Mouse (Mus musculus): ENCODE results near the gene Ctnna2. TPM values are rescaled to one million over a fixed set of nuclear protein-coding genes. Genes with fewer than 3 reads are reported as not detected.
A peak's percentile ranks its signal among the peaks of the same experiment; 100 is the strongest.

Gene Ctnna2
- total and polyA plus RNA-seq, 2 experiments from 2014 or later: 95.0 to 150 TPM

- ATAC-seq: peak; percentile 68
- DNase-seq (ENCODE audit: low spot score): peak; percentile 68
- H3K9ac ChIP-seq (replicated peaks; ENCODE audit: low read length): peak overlapping the region; percentile 61
- no peaks in the 10 kb centered on the region for H3K36me3 ChIP-seq (ENCODE audit: insufficient read depth, low read length)
- no peaks in the 10 kb centered on the region for H3K9me3 ChIP-seq (ENCODE audit: low read length)
- peak; percentile 48 for TF ChIP-seq CTCF (IDR thresholded peaks at IDR 0.05; ENCODE audit: low read depth)
- peak overlapping the region; percentile 65 for H3K4me3 ChIP-seq (ENCODE audit: low read length)
- H3K4me1 ChIP-seq (ENCODE audit: insufficient read depth, low read length): no peaks in the 10 kb centered on the region
- no peaks in the 10 kb centered on the region for H3K27me3 ChIP-seq (ENCODE audit: insufficient read depth, low read length)
- peak overlapping the region; percentile 81 for H3K27ac ChIP-seq
- under 1% methylated on average over 43 of the region's 43 CpGs for WGBS
- peak overlapping the region; percentile 87 for H3K4me2 ChIP-seq (ENCODE audit: low read depth, low read length)
Observed at GRCm38 (mm10) chr6:77243541-77244231, 735.8 kb downstream of the Ctnna2 start.

- Histone ChIP-seq H3K4me1 (ENCODE audit: insufficient read depth, low read length) (no peaks in the 10 kb centered on the region), H3K27ac (peak within 1 kb of the TSS; percentile 81), H3K9ac (replicated peaks; ENCODE audit: low read length) (peak within 1 kb of the TSS; percentile 61), H3K9me3 (ENCODE audit: low read length) (no peaks in the 10 kb centered on the region), H3K27me3 (ENCODE audit: insufficient read depth, low read length) (no peaks in the 10 kb centered on the region), H3K36me3 (ENCODE audit: insufficient read depth, low read length) (no peaks in the 10 kb centered on the region), H3K4me3 (ENCODE audit: low read length) (peak within 1 kb of the TSS; percentile 65), H3K4me2 (ENCODE audit: low read depth, low read length) (peak within 1 kb of the TSS; percentile 87)
- peak; percentile 55 for TF ChIP-seq CTCF (IDR thresholded peaks at IDR 0.05; ENCODE audit: low read depth)
- WGBS: under 1% methylated on average over 53 of the region's 53 CpGs
- ATAC-seq: peak; percentile 80
- peak; percentile 91 for DNase-seq (ENCODE audit: low spot score)
Observed at GRCm38 (mm10) chr6:77242601-77243406, 736.7 kb downstream of the Ctnna2 start, which contains the start of gene Lrrtm1. Gene Lrrtm1, plus strand, starts transcription at chr6:77242689.

GRCm38 (mm10) chr6:77240426-77240825 lies 739.1 kb downstream of the Ctnna2 start:
- Histone ChIP-seq H3K4me2 (ENCODE audit: low read depth, low read length) (no peak overlapping the region), H3K9me3 (ENCODE audit: low read length) (no peaks in the 10 kb centered on the region), H3K27ac (no peak overlapping the region), H3K4me1 (ENCODE audit: insufficient read depth, low read length) (no peaks in the 10 kb centered on the region), H3K36me3 (ENCODE audit: insufficient read depth, low read length) (no peaks in the 10 kb centered on the region), H3K4me3 (ENCODE audit: low read length) (no peak overlapping the region), H3K9ac (replicated peaks; ENCODE audit: low read length) (no peak overlapping the region), H3K27me3 (ENCODE audit: insufficient read depth, low read length) (no peaks in the 10 kb centered on the region)
- ATAC-seq: peak; percentile 67
- no peak for TF ChIP-seq CTCF (IDR thresholded peaks at IDR 0.05; ENCODE audit: low read depth)
- DNase-seq (ENCODE audit: low spot score): peak; percentile 76
- WGBS: 20% methylated on average over 1 of the region's 1 CpGs

- ATAC-seq: peak; percentile 95
- Histone ChIP-seq H3K27ac (no peak overlapping the region), H3K36me3 (ENCODE audit: insufficient read depth, low read length) (no peaks in the 10 kb centered on the region), H3K4me2 (ENCODE audit: low read depth, low read length) (peak overlapping the region; percentile 45), H3K4me1 (ENCODE audit: insufficient read depth, low read length) (peaks cover 5% of the 10 kb centered on the region; the same call in 1 of the 2 replicates), H3K9me3 (ENCODE audit: low read length) (no peaks in the 10 kb centered on the region), H3K9ac (replicated peaks; ENCODE audit: low read length) (no peak overlapping the region), H3K27me3 (ENCODE audit: insufficient read depth, low read length) (no peaks in the 10 kb centered on the region), H3K4me3 (ENCODE audit: low read length) (no peak overlapping the region)
- WGBS: 18% methylated on average over 16 of the region's 16 CpGs
- peak; percentile 75 for DNase-seq (ENCODE audit: low spot score)
- no peak for TF ChIP-seq CTCF (IDR thresholded peaks at IDR 0.05; ENCODE audit: low read depth)
Observed at GRCm38 (mm10) chr6:77222849-77223638, 756.5 kb downstream of the Ctnna2 start.

GRCm38 (mm10) chr6:77220776-77221175 lies 758.7 kb downstream of the Ctnna2 start:
- Histone ChIP-seq H3K9me3 (ENCODE audit: low read length) (no peaks in the 10 kb centered on the region), H3K4me2 (ENCODE audit: low read depth, low read length) (no peak overlapping the region), H3K4me3 (ENCODE audit: low read length) (no peak overlapping the region), H3K4me1 (ENCODE audit: insufficient read depth, low read length) (peaks cover 5% of the 10 kb centered on the region; the same call in 1 of the 2 replicates), H3K27me3 (ENCODE audit: insufficient read depth, low read length) (no peaks in the 10 kb centered on the region), H3K36me3 (ENCODE audit: insufficient read depth, low read length) (no peaks in the 10 kb centered on the region), H3K9ac (replicated peaks; ENCODE audit: low read length) (no peak overlapping the region), H3K27ac (no peak overlapping the region)
- ATAC-seq: no peak
- no peak for TF ChIP-seq CTCF (IDR thresholded peaks at IDR 0.05; ENCODE audit: low read depth)
- WGBS: 44% methylated on average over 4 of the region's 4 CpGs
- no peak for DNase-seq (ENCODE audit: low spot score)

GRCm38 (mm10) chr6:77218875-77219274 lies 760.6 kb downstream of the Ctnna2 start:
- H3K27ac ChIP-seq: no peak overlapping the region
- H3K27me3 ChIP-seq (ENCODE audit: insufficient read depth, low read length): no peaks in the 10 kb centered on the region
- DNase-seq (ENCODE audit: low spot score) (peak; percentile 72), ATAC-seq (no peak)
- peak; percentile 62 for TF ChIP-seq CTCF (IDR thresholded peaks at IDR 0.05; ENCODE audit: low read depth)
- H3K36me3 ChIP-seq (ENCODE audit: insufficient read depth, low read length): no peaks in the 10 kb centered on the region
- no peak overlapping the region for H3K4me2 ChIP-seq (ENCODE audit: low read depth, low read length)
- no peak overlapping the region for H3K9ac ChIP-seq (replicated peaks; ENCODE audit: low read length)
- peaks cover 8% of the 10 kb centered on the region; the same call in 1 of the 2 replicates for H3K4me1 ChIP-seq (ENCODE audit: insufficient read depth, low read length)
- no peak overlapping the region for H3K4me3 ChIP-seq (ENCODE audit: low read length)
- no peaks in the 10 kb centered on the region for H3K9me3 ChIP-seq (ENCODE audit: low read length)

Measured in hindbrain, postnatal 0 days (tissue).